Mouse (Mus musculus) olfactory bulb, adult 2 months (tissue): ENCODE measurements around the gene Rsad1. TPM values are rescaled to one million over a fixed set of nuclear protein-coding genes. Genes with fewer than 3 reads are reported as not detected.

Source experiments
- H3K27ac ChIP-seq: fragments of 200-500 bp; 2 replicates; pipeline ENCODE4 v1.5.1; 2012; ENCODE audit warnings: low read depth, low read length; ENCODE audit not compliant: insufficient read depth
- H3K4me1 ChIP-seq: fragments of 200-500 bp; 2 replicates; pipeline ENCODE4 v1.6.1; 2012; ENCODE audit warnings: low read length; ENCODE audit not compliant: control insufficient read depth, insufficient read depth
- H3K4me3 ChIP-seq: fragments of 200-500 bp; 2 replicates; pipeline ENCODE4 v1.5.1; 2012; ENCODE audit warnings: mild to moderate bottlenecking, low read depth, low read length, moderate library complexity; ENCODE audit not compliant: insufficient read depth
- CTCF ChIP-seq: fragments of 200-500 bp; IDR thresholded peaks from 2 replicates; pipeline ENCODE4 v1.5.1; 2012; ENCODE audit warnings: low read depth, mild to moderate bottlenecking, low read length, moderate library complexity; ENCODE audit not compliant: insufficient read depth
- POLR2A ChIP-seq: fragments of 200-500 bp; IDR thresholded peaks from 2 replicates; pipeline ENCODE4 v1.6.1; 2012; ENCODE audit warnings: mild to moderate bottlenecking, low read depth, low read length, moderate library complexity; ENCODE audit not compliant: insufficient read depth
- WGBS: fragments of 180-500 bp; shearing (Covaris S2); methylation state at CpG from one replicate; pipeline ENCODE4 v1.1.7; 2018; 5-methylcytosine and 5-hydroxymethylcytosine counted together
- polyA plus RNA-seq: library from polyadenylated mRNA; stranded (reverse); fragments of >200 nt; gene quantifications from 2 replicates; pipeline ENCODE4 v1.2.4, GENCODE M21; 2012; ENCODE audit warnings: low replicate concordance; ENCODE audit not compliant: missing spikeins, insufficient read depth, insufficient read length

Rsad1 gene
- polyA plus RNA-seq, 1 experiment, result not detected

DNA sequence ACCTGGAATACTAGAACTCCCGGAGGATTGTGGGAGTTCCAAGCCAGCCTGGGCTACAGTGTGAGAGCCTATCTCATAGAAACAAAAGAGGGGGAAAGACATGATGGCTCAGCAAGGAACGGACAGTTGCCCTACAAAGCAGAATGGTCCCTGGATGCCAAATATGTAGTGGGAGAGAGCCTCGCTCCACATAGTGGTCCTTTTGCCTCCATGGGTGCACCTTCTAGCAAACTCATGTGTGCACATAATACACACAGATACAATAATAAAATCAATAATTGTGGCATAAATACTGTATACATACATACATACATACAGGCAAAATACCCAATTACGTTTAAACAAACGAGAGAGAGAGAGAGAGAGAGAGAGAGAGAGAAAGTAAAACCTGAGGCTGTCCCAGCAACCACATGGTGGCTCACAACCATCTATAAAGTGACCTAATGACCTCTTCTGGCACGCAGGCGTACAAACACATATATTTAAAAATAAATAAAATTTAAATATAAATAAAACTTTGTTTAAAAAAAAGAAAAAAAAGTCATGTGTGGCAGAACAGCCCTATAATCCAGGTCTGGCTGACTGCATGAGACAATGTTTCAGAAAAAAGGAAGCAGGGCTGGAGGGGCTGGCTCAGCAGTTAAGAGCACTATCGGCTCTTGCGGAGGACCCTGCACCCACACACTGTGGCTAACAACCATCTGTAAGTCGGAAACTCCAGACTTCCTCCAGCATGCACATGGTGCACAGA, 811 bp upstream of the Rsad1 start:
- peak overlapping the region; percentile 93 for H3K27ac ChIP-seq
- H3K4me3 ChIP-seq, result no peak overlapping the region
- no peak for TF ChIP-seq POLR2A
- TF ChIP-seq CTCF, result no peak
- WGBS, result 55% methylated on average over 10 of the region's 10 CpGs
- H3K4me1 ChIP-seq, result peaks cover 8% of the 10 kb centered on the region; the same call in 1 of the 2 replicates

DNA sequence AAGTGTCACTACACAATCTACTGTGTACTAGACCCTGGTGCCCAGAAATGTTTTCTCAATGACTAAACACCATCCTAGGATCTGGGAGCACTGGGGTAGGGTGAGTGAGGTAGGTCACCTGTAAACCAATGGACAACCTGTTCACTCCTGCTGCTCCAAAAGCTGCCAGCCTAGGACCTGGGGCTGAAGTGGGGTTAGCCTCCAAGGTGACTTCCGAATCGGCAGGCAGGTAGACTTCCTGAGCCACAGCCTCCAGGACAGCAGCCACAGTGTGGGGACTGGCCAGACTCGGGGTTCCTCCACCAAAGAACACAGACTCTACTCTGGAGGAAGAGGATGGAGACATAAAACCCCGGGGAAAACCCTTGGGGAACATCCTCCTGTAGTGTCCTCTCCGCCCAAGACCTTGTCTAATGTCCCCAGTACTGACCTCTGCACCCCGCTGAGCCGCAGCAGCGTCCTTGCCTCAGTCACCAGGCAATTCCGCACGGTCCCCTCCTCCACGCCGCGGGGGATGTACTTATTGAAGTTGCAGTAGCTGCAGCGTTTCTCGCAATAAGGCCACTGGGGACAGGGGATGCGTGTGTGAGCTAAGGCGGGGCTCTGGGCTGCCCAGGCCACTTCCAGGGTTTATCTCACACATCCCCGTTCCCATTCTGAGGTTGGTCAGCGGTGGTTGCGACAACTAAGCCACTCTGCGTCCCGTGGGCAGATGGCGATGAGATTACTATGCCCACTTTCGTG, 842 bp downstream of the Rsad1 start:
- 12% methylated on average over 24 of the region's 24 CpGs for WGBS
- Histone ChIP-seq H3K4me3 (peak overlapping the region; percentile 68), H3K27ac (peak overlapping the region; percentile 93), H3K4me1 (peaks cover 15% of the 10 kb centered on the region)
- no peak for TF ChIP-seq POLR2A
- TF ChIP-seq CTCF, result no peak

DNA sequence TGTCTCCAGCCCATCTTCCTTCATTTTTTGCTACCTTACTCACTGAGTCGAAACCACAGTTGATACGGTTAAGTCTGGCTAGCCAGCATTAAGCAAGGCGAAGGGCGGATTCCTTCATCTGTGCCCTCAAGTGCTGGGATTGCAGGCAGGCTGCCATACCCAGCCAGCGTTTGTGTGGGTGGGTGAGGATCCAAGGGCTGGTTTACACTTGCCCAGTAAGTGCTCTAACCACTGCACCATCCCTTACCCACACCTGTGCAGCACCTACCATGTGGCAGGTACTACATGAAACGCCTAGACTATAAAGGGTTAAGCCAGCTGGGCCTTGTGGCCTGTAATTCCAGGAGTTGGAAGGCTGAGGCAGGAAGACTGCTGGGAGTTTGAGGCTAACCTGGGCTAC, 1.8 kb downstream of the Rsad1 start:
- H3K4me3 ChIP-seq, result no peak overlapping the region
- 90% methylated on average over 6 of the region's 6 CpGs for WGBS
- TF ChIP-seq CTCF, result no peak
- TF ChIP-seq POLR2A, result no peak
- H3K4me1 ChIP-seq, result peaks cover 15% of the 10 kb centered on the region
- no peak overlapping the region for H3K27ac ChIP-seq

DNA sequence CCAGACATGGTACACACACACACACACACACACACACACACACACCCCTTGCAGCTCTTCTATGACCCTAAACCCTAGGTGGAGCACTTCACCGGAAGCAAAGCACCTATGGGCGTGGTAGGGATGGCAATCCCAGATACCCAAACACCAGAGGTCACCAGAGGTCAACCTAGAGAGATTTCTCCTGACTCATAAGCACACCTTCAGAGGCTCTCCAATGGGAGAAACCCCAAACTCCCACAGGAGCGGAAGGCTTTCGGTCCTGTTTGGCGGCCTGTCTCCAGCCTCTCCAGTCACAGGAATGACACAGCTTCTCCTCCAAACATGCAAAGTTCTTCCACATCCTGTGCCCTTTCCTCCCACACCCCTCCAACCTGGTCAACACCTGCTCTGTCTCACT, 2.7 kb downstream of the Rsad1 start:
- 96% methylated on average over 5 of the region's 5 CpGs for WGBS
- no peak overlapping the region for H3K4me3 ChIP-seq
- no peak overlapping the region for H3K27ac ChIP-seq
- peaks cover 15% of the 10 kb centered on the region for H3K4me1 ChIP-seq
- TF ChIP-seq POLR2A (no peak), CTCF (no peak)

DNA sequence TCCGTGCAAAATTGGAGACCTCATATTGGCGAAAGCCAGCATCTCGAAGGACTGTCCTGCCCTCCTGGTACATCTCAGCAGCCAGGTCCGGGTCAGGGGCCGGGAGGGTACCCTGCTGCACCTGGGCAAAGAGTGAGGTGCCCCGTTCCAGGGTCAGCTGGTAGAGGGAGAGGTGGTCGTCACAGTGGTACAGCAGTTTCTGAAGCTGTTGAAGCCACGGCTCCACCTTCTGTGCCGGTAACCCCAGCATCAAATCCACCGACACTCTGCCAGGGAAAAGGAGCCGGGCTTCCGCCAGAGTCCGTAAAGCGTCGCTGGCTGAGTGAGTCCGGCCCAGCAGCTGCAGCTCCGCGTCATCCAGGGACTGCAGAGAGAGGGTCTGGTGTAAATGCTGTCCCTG, 4.6 kb downstream of the Rsad1 start:
- TF ChIP-seq CTCF, result no peak
- no peak for TF ChIP-seq POLR2A
- 54% methylated on average over 18 of the region's 18 CpGs for WGBS
- H3K4me1 ChIP-seq, result peaks cover 13% of the 10 kb centered on the region
- no peak overlapping the region for H3K27ac ChIP-seq
- peak overlapping the region; percentile 15; the same call in 1 of the 2 replicates for H3K4me3 ChIP-seq

DNA sequence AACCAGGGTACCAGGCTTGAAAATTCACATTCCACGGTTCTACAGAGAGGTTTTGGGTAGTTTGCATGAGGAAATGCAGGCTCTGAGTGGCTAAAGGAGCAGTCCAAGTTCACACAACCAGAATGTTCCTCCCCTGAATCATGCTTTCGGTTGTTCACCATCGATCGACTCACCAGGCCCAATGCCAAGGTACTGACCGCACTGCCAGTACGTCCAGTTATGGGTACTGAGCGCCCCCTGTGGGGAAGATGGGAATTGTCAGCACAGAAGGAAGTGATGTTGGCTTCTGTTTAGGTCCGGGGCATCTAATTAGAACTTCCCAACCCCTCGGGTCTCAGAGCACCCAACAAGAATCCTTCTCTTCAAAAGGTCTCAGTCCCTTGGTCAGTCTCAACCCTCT, 5.1 kb downstream of the Rsad1 start:
- no peak overlapping the region for H3K4me3 ChIP-seq

DNA sequence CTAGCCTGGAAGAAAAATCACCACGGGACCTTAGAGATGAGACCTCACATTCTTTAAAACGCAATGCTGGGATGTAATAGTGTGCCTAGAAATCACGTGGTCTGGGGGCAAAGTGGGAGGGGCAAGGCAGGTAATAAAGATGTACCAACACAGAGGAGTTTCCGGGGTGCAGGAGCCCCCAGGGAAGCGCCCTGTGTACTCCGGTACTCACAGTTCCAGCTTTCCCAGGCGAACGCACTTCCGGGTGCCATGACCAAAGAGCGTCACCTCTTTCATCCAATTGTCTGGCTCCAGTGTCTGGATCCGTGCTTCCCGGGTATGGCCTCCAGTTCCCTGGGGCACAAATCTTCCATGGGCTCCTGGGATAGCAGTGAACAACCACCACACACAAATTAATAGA, 5.7 kb downstream of the Rsad1 start:
- 90% methylated on average over 12 of the region's 12 CpGs for WGBS
- Histone ChIP-seq H3K4me1 (peaks cover 12% of the 10 kb centered on the region), H3K27ac (no peak overlapping the region), H3K4me3 (no peak overlapping the region)
- TF ChIP-seq CTCF (no peak), POLR2A (no peak)

More for the DNA sequence above, 5.1 kb downstream of the Rsad1 start:
- TF ChIP-seq CTCF, result peak; percentile 49; the same call in 1 of the 2 replicates
- TF ChIP-seq POLR2A, result no peak
- peaks cover 12% of the 10 kb centered on the region for H3K4me1 ChIP-seq
- 17% methylated on average over 9 of the region's 9 CpGs for WGBS
- H3K27ac ChIP-seq, result no peak overlapping the region

DNA sequence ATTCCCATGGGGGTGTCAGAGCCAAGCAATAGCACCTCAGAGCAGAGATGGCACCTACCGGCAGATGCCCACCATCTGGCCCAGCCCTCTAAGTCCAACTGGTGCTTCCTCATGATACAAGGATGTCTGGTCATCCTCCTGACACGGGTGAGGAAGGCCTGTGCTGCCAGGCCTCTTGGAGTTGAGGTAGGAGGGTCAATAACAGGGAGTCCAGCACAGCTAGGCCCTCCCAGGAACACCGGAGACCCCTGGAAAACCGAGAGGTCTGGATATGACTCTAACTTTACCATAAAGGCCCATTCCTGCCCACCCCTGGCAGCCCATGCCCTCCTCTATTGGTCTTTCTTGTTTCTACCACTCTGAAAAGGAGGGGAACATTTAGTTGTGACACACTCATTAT, 6.7 kb downstream of the Rsad1 start:
- Histone ChIP-seq H3K4me3 (no peak overlapping the region), H3K27ac (no peak overlapping the region), H3K4me1 (peaks cover 7% of the 10 kb centered on the region)
- 85% methylated on average over 4 of the region's 4 CpGs for WGBS
- TF ChIP-seq CTCF (no peak), POLR2A (no peak)

DNA sequence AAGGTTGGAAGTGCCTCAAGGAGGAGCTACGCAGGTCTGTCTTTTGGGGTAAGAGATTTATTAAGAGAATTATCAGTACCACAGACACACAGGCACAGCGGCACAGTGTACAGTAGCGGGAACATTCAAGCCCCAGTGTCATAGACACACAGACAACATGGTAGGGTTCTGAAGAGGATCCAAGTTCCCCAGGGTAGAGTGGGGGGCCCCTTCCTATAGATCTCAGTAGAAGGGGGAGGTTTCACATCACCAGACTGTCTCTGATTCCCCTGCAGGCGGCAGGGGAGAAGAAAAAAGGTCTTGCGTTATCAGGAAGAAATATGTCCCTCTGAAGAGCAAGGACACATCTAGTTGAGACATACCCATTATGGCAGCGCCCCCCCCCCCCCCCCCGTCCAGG, 9.3 kb downstream of the Rsad1 start:
- no peak overlapping the region for H3K27ac ChIP-seq
- no peak overlapping the region for H3K4me3 ChIP-seq
- 77% methylated on average over 7 of the region's 7 CpGs for WGBS
- peaks cover 7% of the 10 kb centered on the region for H3K4me1 ChIP-seq
- TF ChIP-seq CTCF, result no peak
- no peak for TF ChIP-seq POLR2A
